Comparison of ENCODE assay signal across 15 mouse cellular contexts in genomic region chr9:87297522-87297921, GRCm38 (mm10). TPM values are rescaled to one million over a fixed set of nuclear protein-coding genes. Genes with fewer than 3 reads are reported as not detected.
A peak's percentile ranks its signal among the peaks of the same experiment; 100 is the strongest.
DNase-seq lines count a peak whose midpoint lies in the region.
"Had no signal": no experiment of that assay in that cellular context is flagged by ENCODE, and none has a peak within 500 bp of the region (broad histone marks: within the 10 kb centered on the region; RNA-seq: fewer than 3 reads in every experiment).

No protein-coding gene starts in this region.

- DNase-seq in cerebellum, postnatal 14 days = peak; percentile 11 to 15
- no peak for DNase-seq in cerebellum, adult 18-20 months
- peak; percentile 24 for DNase-seq in gastrocnemius, postnatal 25 days
- no peak for DNase-seq in gastrocnemius, postnatal 10 days
- DNase-seq in left cerebral cortex, postnatal 4 days = peak; percentile 24
- DNase-seq in left cerebral cortex, adult 18-20 months (ENCODE audit: low spot score in 2 of 2) = no peak
- DNase-seq in thymus, adult 18-20 months = no peak
- DNase-seq: adrenal gland, postnatal 25 days; cerebellum, adult 9-11 months; kidney, adult 2 months; kidney, postnatal 10 days; lung, postnatal 4 days; retina, postnatal 1 day; thymus, adult 2 months; thymus, postnatal 4 days had no signal

- intact Hi-C loops in left cerebral cortex, postnatal 4 days (cut with DNase I) = no loop called here

RNA-seq across cellular contexts. Expression of gene Cep162, which starts 42.2 kb away (rescaled TPM):
- total RNA-seq in gastrocnemius, postnatal 25 days (2021) = 1 to 10 TPM; 1.7 to 2.0 TPM
- 1 to 10 TPM; 2.3 to 3.5 TPM for total RNA-seq in gastrocnemius, postnatal 10 days (2021)
- 10 to 100 TPM; 12.6 to 13.6 TPM for total RNA-seq in left cerebral cortex, postnatal 4 days (2021)
- total RNA-seq in left cerebral cortex, adult 18-20 months (2021) = 1 to 10 TPM; 8.3 to 8.6 TPM

Comparison
In these comparisons a context has a peak if more than half of its experiments do, and no peak if none do; other contexts are left out.
1. DNase-seq: peak in cerebellum, postnatal 14 days (2 of 2), gastrocnemius, postnatal 25 days (single experiment) and left cerebral cortex, postnatal 4 days (single experiment); none in cerebellum, adult 18-20 months (0 of 2), gastrocnemius, postnatal 10 days (single experiment), left cerebral cortex, adult 18-20 months (0 of 2) and thymus, adult 18-20 months (0 of 2).